Mouse (Mus musculus) limb, embryonic 14.5 days (tissue): ENCODE measurements around the gene Atn1. TPM values are rescaled to one million over a fixed set of nuclear protein-coding genes. Genes with fewer than 3 reads are reported as not detected.

ENCODE experiments used
- ATAC-seq: fragments of 200-750 bp; cut with Nextera tagmentation; 2 replicates; pipeline ENCODE4 v1.8.0; 2017; ENCODE audit warnings: low read depth, moderate number of reproducible peaks, moderate TSS enrichment; ENCODE audit not compliant: low FRiP score
- DNase-seq: peaks from one replicate; pipeline ENCODE4 v3.0.0-alpha.2; 2015; ENCODE audit warnings: low spot score
- H3K27ac ChIP-seq: fragments of 300-500 bp; sonication (generic); replicated peaks from 2 replicates; pipeline ENCODE4 v1.5.1; 2014; ENCODE audit warnings: low read depth, mild to moderate bottlenecking, low read length, moderate library complexity, mixed read lengths
- H3K27me3 ChIP-seq: fragments of 300-500 bp; sonication (generic); 2 replicates; pipeline ENCODE4 v1.6.1; 2014; ENCODE audit warnings: low read length, mixed read lengths; ENCODE audit not compliant: control insufficient read depth, insufficient read depth
- H3K36me3 ChIP-seq: fragments of 300-500 bp; sonication (generic); 2 replicates; pipeline ENCODE4 v1.6.1; 2014; ENCODE audit warnings: mild to moderate bottlenecking, low read length, moderate library complexity, mixed read lengths; ENCODE audit not compliant: control insufficient read depth, insufficient read depth
- H3K4me1 ChIP-seq: fragments of 300-500 bp; sonication (generic); 2 replicates; pipeline ENCODE4 v1.6.1; 2014; ENCODE audit warnings: antibody characterized with exemption, low read length, mixed read lengths; ENCODE audit not compliant: control insufficient read depth, insufficient read depth
- H3K4me2 ChIP-seq: fragments of 300-500 bp; sonication (generic); replicated peaks from 2 replicates; pipeline ENCODE4 v1.6.1; 2014; ENCODE audit warnings: low read depth, mild to moderate bottlenecking, low read length, moderate library complexity; ENCODE audit not compliant: severe bottlenecking
- H3K4me3 ChIP-seq: fragments of 300-500 bp; sonication (generic); replicated peaks from 2 replicates; pipeline ENCODE4 v1.5.1; 2014; ENCODE audit warnings: low read length
- H3K9ac ChIP-seq: fragments of 300-500 bp; sonication (generic); 2 replicates; pipeline ENCODE4 v1.6.1; 2014; ENCODE audit warnings: mild to moderate bottlenecking, low read depth, low read length, moderate library complexity; ENCODE audit not compliant: severe bottlenecking
- H3K9me3 ChIP-seq: fragments of 300-500 bp; sonication (generic); 2 replicates; pipeline ENCODE4 v1.6.1; 2016; ENCODE audit warnings: low read length; ENCODE audit not compliant: control insufficient read depth
- POLR2A ChIP-seq: fragments of 200-500 bp; IDR thresholded peaks from 2 replicates; pipeline ENCODE4 v1.8.0; 2012; ENCODE audit warnings: inconsistent platforms, mild to moderate bottlenecking, moderate library complexity, borderline replicate concordance; ENCODE audit not compliant: insufficient read depth, insufficient read length; ENCODE audit errors: extremely low read depth
- WGBS: fragments of 180-500 bp; shearing (Covaris S2); extraction: QIAGEN DNeasy Blood & Tissue Kit; methylation state at CpG from one replicate; pipeline ENCODE4 v1.1.7; 2014; 5-methylcytosine and 5-hydroxymethylcytosine counted together
- polyA plus RNA-seq, 2 experiments: library from polyadenylated mRNA; depleted of rRNA in 1 of 2; stranded (reverse) in 1 of 2; unstranded in 1 of 2; fragments of >200 nt; fragmentation: Nextera tagmentation in 1 of 2; extraction: Ambion mirVana in 1 of 2; gene quantifications; 2 replicates each; pipeline versions ENCODE4 v1.2.1 to v1.2.3; 2012 to 2014

The Atn1 gene
- polyA plus RNA-seq, 2 experiments: 14.6 to 102 TPM

DNA sequence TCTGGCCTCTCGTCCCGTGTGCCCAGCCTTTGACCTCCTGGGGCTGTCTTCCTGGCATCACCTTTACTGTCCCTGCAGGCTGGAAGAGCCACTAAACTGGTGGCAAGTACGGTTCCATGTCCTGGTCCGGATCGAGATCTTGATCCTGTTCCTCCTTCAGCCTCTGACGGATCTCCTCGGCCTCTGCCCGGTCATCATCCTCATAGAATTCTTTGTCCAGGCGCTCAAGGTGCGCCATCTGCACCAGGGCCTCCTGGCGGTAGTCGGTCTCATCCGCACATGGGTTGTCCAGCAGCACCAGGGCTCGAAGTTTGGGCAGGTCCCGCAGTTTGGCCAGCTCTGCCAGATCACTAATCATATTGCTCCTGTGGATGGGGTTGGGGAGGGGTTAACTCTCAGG, 14.2 kb upstream of the Atn1 start:
- WGBS: 86% methylated on average over 15 of the region's 15 CpGs
- no peaks in the 10 kb centered on the region for H3K36me3 ChIP-seq
- peaks cover 12% of the 10 kb centered on the region; the same call in 1 of the 2 replicates for H3K4me1 ChIP-seq
- ATAC-seq: no peak
- H3K27ac ChIP-seq: no peak overlapping the region
- no peak overlapping the region for H3K9ac ChIP-seq
- no peak overlapping the region for H3K4me2 ChIP-seq
- no peak overlapping the region for H3K4me3 ChIP-seq
- H3K9me3 ChIP-seq: no peaks in the 10 kb centered on the region
- peaks cover 8% of the 10 kb centered on the region; the same call in 1 of the 2 replicates for H3K27me3 ChIP-seq
- no peak for DNase-seq
- TF ChIP-seq POLR2A: no peak

GRCm38 (mm10) chr6:124770013-124770412, 13.7 kb upstream of the Atn1 start:
- TF ChIP-seq POLR2A: no peak
- H3K27me3 ChIP-seq: peaks cover 8% of the 10 kb centered on the region; the same call in 1 of the 2 replicates
- DNase-seq: no peak

DNA sequence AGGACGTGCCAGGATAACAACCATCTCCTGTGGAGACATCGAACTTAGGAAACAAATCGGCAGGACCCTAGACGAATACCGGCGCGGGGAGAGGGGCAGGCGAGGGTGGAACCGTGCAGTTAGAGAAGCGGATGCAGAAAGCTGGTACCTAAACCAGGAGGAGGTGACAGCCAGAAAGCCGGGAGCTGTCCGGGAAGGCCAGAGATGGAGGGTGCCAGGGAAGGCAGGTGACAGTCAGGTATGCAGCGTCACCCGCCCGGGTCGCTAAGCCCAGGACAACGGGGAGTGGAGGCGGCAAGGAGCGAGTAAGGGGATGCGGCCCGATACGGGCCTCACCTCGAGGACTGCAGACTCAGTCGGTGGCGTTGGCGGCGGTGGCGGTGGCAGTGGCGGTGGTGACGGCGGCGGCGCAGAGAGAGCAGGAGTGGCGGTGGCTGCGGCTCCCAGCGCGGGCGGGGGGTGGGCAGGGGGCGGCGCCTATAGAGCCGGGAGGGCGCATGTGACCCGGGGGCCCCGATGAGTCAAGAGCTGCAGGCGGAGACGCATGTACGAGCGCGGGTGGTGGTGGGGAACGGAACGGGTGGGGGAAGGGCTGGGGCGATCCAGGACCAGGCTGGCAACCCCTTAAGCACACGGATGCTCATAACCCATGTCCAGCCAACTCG, 12.9 kb upstream of the Atn1 start, which contains the start of gene Eno2:
Eno2 (minus strand) TSS at position 573 of the 665 bp plus-strand sequence.
- Histone ChIP-seq H3K27me3 (peaks cover 8% of the 10 kb centered on the region; the same call in 1 of the 2 replicates), H3K4me2 (peak within 1 kb of the TSS; percentile 91), H3K9ac (peak within 1 kb of the TSS; percentile 68), H3K4me1 (peaks cover 12% of the 10 kb centered on the region; the same call in 1 of the 2 replicates), H3K36me3 (no peaks in the 10 kb centered on the region), H3K27ac (no peak within 1 kb of the TSS), H3K4me3 (peak within 1 kb of the TSS; percentile 57), H3K9me3 (no peaks in the 10 kb centered on the region)
- no peak for TF ChIP-seq POLR2A
- ATAC-seq (peak; percentile 81), DNase-seq (peak; percentile 44)
- WGBS: 4% methylated on average over 41 of the region's 54 CpGs

More at GRCm38 (mm10) chr6:124770013-124770412, 13.7 kb upstream of the Atn1 start:
- 67% methylated on average over 7 of the region's 7 CpGs for WGBS
- Histone ChIP-seq H3K4me1 (peaks cover 12% of the 10 kb centered on the region; the same call in 1 of the 2 replicates), H3K9me3 (no peaks in the 10 kb centered on the region), H3K4me3 (peak overlapping the region; percentile 57), H3K36me3 (no peaks in the 10 kb centered on the region), H3K4me2 (peak overlapping the region; percentile 91), H3K9ac (peak overlapping the region; percentile 68; the same call in 1 of the 2 replicates), H3K27ac (no peak overlapping the region)
- ATAC-seq: no peak

GRCm38 (mm10) chr6:124768704-124769044, 12.3 kb upstream of the Atn1 start:
- no peak for TF ChIP-seq POLR2A
- WGBS: 3% methylated on average over 9 of the region's 9 CpGs
- H3K9ac ChIP-seq: peak overlapping the region; percentile 68; the same call in 1 of the 2 replicates
- H3K27me3 ChIP-seq: peaks cover 8% of the 10 kb centered on the region; the same call in 1 of the 2 replicates
- no peaks in the 10 kb centered on the region for H3K36me3 ChIP-seq
- H3K4me2 ChIP-seq: peak overlapping the region; percentile 91
- peak overlapping the region; percentile 57 for H3K4me3 ChIP-seq
- H3K9me3 ChIP-seq: no peaks in the 10 kb centered on the region
- DNase-seq (no peak), ATAC-seq (no peak)
- H3K27ac ChIP-seq: no peak overlapping the region
- peaks cover 12% of the 10 kb centered on the region; the same call in 1 of the 2 replicates for H3K4me1 ChIP-seq

- H3K4me1 ChIP-seq: peaks cover 12% of the 10 kb centered on the region; the same call in 1 of the 2 replicates
- 0 out of 2 replicates have a peak overlapping the region, but pooled peaks have one; percentile 2 for H3K9ac ChIP-seq
- no peaks in the 10 kb centered on the region for H3K36me3 ChIP-seq
- peak; percentile 8; the same call in 1 of the 2 replicates for ATAC-seq
- 22% methylated on average over 19 of the region's 19 CpGs for WGBS
- no peak overlapping the region for H3K27ac ChIP-seq
- no peak for DNase-seq
- H3K4me3 ChIP-seq: peak overlapping the region; percentile 57
- TF ChIP-seq POLR2A: no peak
- peaks cover 8% of the 10 kb centered on the region; the same call in 1 of the 2 replicates for H3K27me3 ChIP-seq
- no peaks in the 10 kb centered on the region for H3K9me3 ChIP-seq
- H3K4me2 ChIP-seq: peak overlapping the region; percentile 91
Measured at GRCm38 (mm10) chr6:124767920-124768703, 11.8 kb upstream of the Atn1 start.
